Mouse (Mus musculus) left cerebral cortex, postnatal 25 days (tissue): ENCODE measurements at regions not wholly inside any gene's neighbourhood (a gene's known extent, or its start where the extent isn't known, plus 50 kb on each side); places are given as distances from the start of the nearest gene placed in this dataset.

Experiments
- DNase-seq, 2 experiments: peaks; one replicate each; pipeline ENCODE4 v3.0.0; 2022; ENCODE audit warnings: low spot score in 2 of 2, mixed read lengths in 1 of 2
- intact Hi-C: fragments of 180-260 bp; cut with DNase I; formaldehyde crosslinking; loops from one replicate; pipeline ENCODE4 v1.15.1; 2025

DNA sequence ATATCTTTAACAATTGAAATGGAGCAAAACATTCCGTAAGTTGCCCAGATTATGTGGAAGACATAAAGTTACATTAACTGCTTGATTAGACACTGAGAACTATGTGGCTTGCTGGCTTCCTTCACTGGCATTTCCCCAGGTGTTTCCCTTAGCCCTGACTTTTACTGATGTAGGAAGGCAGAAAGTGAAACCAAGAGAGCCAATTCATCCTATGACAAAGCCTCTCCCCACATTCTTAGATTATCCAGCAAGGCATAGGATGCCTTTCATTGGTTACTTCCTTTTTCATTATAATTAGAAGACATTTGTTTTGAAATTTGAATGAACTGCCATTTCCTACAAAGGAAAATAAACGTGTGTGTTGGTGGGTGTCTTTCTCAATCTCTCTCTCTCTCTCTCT is 72.1 kb downstream of the Cdc42ep3 start:
- no peak for DNase-seq

DNA sequence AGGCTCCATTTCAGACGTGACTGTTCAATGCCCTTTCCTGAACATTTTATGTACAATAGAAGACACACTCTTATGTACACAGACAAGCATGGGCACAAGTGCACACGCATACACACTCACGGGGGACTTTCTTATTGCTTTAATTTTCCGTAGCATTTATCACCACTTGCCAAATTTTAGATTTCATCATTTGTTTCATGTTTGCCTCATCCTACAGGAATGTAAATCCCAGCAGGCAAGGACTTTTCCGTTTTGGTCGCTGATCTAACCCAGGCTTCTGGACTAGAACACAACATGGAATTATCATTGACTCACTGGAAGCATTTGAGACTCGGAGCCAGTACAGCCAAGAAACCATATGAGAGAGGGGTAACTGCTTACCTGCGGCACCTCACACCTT is 81.3 kb downstream of the Cdc42ep3 start:
- intact Hi-C loops = no loop called here
- no peak for DNase-seq

More for the DNA sequence above, 72.1 kb downstream of the Cdc42ep3 start:
- intact Hi-C loops = no loop called here

DNA sequence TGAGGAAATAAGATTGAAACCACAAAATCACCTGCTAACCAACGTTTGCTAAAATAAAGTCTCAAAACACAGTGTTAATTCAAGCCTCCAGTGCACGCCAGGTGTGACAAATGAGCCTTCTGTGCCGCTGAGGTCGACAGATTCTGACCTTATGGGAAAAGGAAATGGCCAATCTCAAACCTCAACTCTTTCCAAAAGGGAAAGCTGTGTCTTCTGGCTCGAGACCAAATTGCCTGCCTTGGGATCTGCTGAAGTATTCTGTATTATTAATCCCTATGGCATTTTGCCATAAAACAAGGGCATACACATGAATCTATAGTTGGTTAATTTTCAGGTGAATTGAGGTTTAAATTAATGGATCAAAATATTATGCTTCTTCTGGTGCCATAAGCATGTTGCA is 95.2 kb downstream of the Cdc42ep3 start:
- DNase-seq = no peak
- intact Hi-C loops = no loop called here

DNA sequence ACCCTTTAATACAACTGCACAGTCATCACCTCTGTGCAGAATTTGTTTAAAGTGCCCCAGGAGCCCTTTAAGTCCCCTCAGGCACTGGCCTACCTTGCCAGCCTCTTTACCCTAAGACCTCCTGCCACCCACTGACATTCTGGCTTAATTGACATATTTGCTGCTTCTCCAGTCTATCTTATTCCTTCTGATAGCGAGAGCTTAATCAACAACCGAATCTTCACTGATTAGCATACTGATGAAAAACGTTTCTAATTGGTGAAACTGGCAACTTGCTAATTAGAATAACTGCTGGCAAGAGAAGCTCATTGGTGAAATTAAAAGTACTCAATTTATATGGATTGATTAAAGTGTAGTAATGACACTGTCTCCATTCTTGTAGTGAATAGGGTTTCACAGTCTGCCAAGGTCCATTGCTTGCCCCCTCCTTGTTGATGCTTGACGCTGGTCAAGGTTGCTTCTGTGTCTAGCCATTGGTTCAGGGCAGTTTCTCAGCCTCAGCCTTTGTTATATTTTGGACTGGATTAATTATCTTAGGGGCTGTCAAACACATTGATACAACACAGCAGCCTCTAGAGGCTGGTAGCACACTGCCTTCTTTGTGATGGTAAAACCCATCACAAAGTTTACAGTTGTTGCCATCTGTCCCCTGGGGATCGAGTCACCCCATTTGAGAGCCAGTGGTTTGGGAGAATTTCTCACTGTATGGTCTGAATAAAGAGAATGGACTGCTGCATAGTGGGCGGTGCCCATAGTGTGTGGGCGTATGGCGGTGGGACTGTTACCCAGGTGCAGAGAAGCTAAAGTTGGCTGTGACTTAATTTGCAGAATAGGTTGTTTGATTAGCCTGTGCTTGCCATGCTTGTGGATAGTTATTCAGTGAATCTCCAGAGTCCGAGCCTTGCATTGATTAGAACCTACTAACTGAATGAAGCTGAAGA is 107.7 kb downstream of the Cdc42ep3 start:
- no peak for DNase-seq
- intact Hi-C loops = no loop called here

DNA sequence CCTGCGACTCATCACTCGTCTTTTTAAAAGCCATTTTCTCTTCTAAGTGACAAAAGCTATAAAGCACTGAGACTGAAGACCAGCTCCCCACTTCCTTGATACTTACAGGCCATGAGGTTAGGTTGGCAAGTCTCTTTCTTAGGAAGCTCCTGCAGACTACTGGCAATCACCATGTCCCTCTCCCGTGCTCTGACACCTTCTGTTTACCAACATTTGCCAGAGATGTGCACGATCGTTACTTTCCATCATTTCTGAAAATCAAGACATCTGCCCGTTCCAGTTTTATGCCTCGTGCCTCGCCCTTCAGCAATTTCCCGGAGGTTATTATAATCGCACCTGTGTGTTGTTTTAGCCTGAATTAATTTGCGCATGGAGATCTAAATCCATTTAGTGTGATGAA is 110.8 kb downstream of the Cdc42ep3 start:
- no peak for DNase-seq
- intact Hi-C loops = no loop called here

DNA sequence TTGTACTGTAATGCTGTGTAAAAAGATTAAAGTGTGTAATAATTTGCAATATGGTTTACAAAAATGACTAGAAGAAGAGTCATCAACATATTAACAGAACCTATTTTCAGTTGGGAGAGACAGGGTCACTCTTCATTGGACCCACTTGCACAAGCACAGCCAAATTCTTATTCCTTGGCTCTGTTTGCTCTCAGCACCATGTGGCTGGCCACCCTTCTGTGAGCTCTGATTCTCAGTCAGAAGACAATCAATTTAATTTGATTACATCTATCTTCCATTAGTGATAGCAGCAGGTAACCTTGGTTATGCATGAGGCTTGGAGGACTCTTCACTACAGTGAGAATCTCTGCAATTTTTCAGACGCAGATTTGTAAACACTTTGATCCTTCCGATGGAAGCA is 111.5 kb downstream of the Cdc42ep3 start:
- intact Hi-C loops = no loop called here
- DNase-seq = no peak

DNA sequence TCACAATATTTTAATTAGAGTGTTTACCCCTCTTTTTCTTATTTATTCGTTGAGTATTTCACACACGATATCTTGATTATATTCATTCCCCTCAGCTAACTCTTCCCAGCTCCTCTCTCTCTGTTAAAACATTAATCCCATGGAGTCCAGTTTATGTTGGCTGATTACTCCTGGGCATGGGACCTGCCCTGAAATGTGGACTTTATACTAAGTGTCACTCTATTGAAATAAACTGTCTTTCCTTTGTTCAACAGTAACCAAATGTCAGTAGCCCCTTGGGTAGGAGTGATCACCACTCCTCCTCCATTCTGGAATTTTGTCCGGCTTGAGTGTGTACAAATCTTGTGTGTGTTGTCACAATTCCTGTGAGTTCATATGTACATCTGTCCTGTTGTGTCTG is 113.4 kb downstream of the Cdc42ep3 start:
- no peak for DNase-seq
- intact Hi-C loops = no loop called here

DNA sequence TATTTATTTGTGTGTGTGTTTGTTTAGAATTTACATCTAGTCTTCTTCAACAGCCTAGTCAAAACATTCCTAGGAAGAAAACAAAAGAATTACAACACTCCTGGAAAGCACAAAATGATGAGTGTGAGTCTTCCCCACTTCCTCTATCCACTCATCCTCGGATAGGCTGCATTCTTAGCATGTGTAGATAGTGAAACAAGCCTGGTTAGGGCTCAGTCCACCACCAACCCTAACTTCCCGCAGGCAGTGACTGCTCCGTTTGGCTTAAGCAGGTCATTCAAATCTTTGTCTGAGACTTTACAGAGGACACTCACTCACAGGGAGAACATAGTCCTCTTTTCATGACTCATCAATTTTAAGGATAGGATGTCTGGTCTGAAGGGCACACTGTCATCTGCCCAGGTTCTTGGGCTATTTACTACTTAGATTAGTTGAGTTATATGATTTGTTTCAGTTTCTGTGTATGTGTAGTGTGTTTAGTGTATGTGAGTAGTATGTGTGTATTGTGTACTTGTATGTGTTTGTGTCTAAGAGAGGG is 118.6 kb downstream of the Cdc42ep3 start:
- no peak for DNase-seq
- intact Hi-C loops = no loop called here

DNA sequence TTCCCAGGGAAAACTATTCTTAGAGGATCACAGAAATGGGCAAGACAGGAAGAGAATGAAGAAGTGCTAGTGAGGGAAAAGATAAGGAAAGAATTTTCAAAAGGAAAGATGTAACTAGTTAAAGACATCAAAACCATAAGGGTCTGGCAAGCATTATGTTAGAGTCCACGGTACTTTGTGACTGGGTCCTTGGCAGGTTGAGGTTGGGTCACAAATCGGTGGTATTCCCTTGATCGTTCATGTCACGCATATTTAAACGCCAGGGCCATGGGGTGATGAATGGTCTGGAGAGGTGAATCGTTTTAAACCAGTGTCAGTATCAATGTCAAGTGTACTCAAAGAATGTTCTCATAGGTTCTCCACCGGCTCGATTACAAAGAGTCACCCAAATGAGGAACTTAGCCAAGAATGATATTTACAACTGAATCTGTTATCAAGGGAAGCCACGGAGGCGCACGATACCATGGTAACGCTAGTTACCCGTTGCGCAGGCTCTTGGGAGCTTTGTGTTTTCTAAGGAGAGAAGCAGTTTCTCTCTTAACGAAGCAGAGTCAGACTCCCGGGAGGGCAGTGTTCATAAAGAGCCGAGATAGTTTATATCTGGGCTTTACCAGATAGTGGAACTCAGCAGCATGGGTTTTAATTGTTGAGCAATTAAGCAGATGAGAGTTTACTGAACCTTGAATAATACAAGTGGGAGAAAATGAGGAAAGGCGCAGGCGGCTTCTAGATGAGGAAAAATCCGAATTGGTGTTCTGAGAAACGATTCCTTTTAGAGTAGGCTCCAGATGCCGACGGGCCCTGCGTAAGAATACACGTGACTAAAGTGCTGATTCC is 124.0 kb downstream of the Cdc42ep3 start:
- peak; percentile 60 to 83 for DNase-seq
- intact Hi-C loops = loop anchor here (5.0 kb wide), 1 partner anchor 56 kb away; no protein-coding TSS in a partner anchor

DNA sequence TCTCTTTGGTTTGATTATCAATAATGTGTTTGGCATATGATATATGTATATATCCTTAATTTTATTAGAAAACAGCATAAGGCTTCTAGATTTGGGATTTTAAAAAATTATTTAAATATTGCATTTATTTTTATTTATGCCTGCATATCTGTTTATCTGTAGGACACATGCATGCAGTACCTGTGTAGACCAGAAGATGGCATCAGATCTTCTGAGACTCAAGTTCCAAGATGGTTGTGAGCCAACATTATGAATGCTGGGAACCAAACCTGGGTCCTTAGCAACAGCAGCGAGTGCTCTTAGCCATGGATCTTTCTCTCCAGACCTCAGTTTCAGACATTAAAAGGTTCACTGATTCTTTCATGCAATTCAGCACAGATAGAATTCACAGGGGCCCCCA is 148.3 kb downstream of the Cdc42ep3 start:
- intact Hi-C loops = no loop called here
- DNase-seq = no peak

DNA sequence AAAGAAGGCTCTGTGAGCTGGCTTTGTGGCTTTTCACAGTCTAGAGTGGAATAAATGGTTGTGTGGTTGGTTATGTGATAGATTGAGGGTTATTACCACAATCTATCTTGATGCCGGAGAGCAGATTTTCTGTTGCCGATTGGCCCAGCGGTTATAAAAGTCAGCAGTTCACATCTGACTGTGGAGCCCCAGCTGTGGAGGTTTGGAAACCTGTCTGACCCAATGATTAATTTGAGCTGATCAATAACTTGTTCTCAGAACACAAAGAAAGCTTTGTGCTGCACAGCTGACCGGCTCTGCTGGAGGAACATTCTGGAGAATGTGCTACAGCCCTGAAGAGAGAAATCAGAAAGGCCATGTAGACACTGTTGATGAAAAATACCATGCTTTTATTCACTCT is 148.8 kb downstream of the Cdc42ep3 start:
- no peak for DNase-seq
- intact Hi-C loops = no loop called here

DNA sequence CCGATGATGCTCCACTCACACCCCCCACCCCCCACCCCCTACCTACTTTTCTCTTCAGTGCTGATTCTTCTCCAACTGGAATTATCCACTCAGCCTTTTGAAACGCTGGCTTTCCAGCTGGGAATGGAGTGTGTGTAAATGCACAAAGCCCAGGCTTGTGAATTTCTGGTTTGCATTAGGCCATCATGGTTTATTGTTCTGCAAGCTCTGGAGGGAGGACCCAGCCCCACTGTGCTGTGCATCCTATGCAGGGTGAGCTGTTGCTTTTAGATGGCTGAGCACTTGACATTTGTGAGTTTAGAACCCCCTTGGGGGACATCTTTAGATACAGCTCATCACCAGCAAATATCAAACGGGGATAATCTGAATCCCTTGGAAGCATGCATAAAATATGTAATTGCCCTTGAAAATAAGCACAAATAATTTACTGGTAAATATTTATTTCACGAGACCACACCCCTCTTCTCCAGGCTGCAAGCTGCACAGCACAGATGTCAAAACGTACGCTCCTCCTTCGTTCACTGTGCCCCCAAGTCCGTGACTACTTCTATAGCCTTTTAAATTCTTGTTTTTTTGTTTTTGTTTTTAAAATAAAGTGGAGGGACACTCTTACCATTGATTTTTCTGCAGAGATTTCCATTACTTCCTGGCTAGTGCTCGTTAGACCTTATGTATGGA is 148.2 kb downstream of the Qpct start:
- intact Hi-C loops = no loop called here

DNA sequence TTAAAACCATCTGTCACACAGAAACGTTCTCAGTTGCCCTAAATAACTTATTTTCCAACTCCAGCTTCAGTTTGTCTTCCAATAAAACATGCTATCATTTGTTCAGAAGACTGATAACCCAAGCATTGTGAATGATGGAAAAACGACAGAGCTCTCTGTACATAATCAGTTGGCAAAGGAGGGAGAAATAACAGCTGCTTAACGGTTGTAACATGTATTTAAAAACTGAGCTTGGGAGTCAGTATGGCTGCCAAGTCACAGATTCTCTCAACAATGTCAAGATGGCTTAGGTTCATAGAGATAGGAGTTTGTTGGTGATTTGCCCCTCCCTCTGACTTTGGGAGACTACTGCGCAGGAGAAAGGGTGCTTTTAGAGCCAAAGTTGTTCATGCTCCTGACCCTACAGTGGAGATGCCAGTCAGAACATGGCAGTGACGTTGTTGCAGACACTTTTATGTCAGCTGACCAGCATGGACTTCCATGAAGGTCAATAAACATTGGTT is 140.2 kb downstream of the Qpct start:
- DNase-seq = no peak
- intact Hi-C loops = no loop called here

More for the DNA sequence above, 148.2 kb downstream of the Qpct start:
- DNase-seq = no peak

DNA sequence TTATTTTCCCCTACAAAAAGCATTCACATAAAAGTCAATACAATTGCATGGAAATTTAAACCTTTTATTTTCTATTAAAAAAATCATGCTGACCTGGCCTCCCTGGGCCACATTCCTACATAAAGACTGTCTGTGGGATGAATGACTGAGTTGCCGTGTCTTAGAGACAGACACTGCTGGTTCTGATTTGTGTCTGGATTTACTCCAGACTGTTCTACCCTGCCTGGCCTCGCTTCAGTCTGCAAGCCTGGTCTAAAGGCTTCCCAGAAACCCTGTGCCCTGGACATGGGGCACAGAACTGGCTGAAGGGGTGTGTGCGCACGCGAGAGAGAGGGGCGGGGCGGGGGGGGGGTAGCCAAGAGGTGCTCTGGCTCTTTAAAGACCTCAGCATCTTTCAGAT is 136.6 kb downstream of the Qpct start:
- intact Hi-C loops = no loop called here

DNA sequence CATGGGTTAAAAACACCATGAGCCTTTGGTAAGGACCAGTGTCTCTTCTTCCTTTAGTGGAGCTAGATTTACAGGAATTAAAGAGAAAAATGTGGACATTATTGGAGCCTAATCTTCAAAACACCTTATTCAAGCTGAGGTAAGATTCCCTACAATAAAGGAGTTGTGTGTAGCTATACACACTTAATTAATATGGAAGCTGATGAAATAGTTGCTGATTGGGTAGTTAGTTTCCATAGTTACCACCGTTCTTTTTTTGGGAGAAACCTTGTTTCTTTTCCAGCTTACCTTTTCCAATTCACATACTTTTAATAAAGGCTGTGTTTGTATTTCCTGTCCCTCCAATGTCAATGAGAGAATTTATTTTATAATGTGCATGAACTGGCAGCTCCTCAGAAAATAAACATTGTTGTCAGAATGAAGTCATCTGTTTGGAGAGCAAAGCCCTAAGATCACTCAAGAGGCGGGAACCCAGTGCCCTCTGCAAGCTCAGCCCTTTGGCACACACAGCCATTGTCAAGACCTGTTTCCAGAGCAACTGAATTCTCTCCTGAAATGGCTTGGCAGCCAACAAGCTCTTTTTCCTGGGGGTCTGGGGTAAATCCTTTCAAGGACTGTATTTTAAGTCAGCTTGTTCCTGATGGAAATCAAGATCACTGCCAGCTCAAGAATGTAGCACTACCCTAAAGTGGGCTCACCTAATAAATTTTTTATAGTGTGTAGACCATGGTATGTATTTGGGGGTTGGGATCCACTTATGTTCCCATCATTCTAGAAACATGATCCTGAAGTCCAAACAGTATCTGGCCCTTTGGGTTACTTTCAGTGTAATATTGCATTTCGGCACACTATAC is 128.8 kb downstream of the Qpct start:
- intact Hi-C loops = no loop called here
- no peak for DNase-seq

More for the DNA sequence above, 136.6 kb downstream of the Qpct start:
- DNase-seq = no peak

DNA sequence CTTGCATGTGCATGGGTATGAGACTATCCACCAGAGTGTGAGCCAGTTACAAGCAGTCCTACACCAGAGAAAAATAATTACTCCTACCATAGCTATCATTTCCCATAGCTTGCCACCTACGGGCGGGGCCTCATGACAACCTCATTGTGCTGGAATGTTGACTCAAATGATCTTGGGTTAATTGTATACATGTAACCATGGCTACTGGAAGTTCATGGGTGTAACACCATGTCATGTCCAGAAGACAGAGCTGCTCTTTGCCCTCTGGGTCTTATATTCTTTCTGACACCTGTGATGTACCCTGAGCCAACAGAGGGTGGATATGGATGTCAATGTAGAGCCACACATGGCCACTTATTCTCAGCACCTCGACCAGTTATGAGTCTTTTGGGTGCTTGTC is 125.6 kb downstream of the Qpct start:
- DNase-seq = no peak
- intact Hi-C loops = no loop called here

DNA sequence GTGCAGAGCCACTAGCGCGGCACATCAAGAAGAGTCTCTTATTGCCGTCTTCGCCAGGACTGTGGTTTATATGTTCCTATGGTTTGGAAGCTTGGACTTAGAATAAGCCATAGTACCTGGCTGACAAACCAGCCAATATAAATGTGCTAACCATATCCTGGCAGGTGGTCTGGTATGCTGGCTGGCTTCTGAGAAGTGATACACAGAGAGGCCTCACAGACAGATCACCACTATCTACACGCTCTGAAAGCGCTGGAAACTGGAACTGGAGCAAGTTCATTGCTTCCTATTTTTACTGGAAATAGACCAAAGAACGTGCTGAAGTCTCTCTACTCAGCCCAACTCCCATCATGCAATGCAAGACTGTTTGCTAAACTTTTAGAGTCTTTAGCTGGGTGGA is 124.7 kb downstream of the Qpct start:
- intact Hi-C loops = no loop called here
- no peak for DNase-seq

DNA sequence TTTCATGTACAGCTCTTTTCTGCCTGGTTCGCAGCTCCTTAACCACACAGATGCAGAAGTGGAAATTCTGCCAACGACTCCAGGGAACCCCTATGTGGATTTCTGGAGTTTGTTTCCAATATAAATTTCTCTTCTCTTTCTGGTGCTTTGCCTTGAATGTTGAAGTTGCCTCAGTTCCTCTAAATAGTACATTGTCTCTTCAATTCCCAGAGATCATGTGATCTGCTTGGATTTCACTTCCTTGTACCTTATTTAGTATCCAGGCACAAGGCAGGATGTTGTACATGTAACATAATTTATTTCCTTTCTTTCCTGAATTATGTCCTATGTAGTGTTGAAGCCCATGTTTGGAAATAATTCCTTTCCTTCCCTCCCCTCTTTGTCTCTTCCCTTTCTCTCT is 123.7 kb downstream of the Qpct start:
- no peak for DNase-seq
- intact Hi-C loops = no loop called here

DNA sequence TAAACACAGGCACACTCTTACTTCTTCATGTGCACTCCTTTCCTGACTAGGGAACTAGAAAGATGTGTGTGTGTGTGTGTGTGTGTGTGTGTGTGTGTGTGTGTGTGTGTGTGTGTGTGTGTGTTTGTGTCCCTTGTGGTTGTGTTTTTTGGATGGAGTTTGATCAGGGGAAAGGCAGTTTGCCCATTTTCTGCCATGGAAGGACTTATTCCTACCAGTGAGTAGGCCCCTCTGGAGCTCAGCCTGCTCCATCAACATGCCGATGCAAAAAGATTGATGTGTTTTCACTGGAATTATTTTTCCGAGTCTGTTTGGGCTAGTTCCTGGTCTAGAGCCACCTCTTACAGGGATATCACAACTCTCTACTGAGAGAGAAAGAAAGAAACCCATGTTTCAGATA is 120.6 kb downstream of the Qpct start:
- no peak for DNase-seq

More for the DNA sequence above, 120.6 kb downstream of the Qpct start:
- intact Hi-C loops = no loop called here
